Mouse (Mus musculus) stomach, embryonic 15.5 days (tissue): ENCODE measurements around the gene Cdc6. TPM values are rescaled to one million over a fixed set of nuclear protein-coding genes. Genes with fewer than 3 reads are reported as not detected.
"Not testable (repeated sequence)": the region's sequence is repeated elsewhere in the genome, so short reads cannot be mapped to it uniquely, and the experiment has no call there.

Source experiments
- ATAC-seq: fragments of 200-750 bp; cut with Nextera tagmentation; 2 replicates; pipeline ENCODE4 v1.8.0; 2017; ENCODE audit warnings: low read depth, moderate number of reproducible peaks, moderate TSS enrichment; ENCODE audit not compliant: insufficient read depth, low FRiP score
- H3K27ac ChIP-seq: fragments of 300-500 bp; sonication (generic); 2 replicates; pipeline ENCODE4 v1.5.1; 2015; ENCODE audit warnings: mild to moderate bottlenecking, inconsistent platforms
- H3K27me3 ChIP-seq: fragments of 300-500 bp; sonication (generic); replicated peaks from 2 replicates; pipeline ENCODE4 v1.6.1; 2015; ENCODE audit warnings: inconsistent platforms
- H3K36me3 ChIP-seq: fragments of 300-500 bp; sonication (generic); 2 replicates; pipeline ENCODE4 v1.6.1; 2015; ENCODE audit warnings: inconsistent platforms
- H3K4me1 ChIP-seq: fragments of 300-500 bp; sonication (generic); 2 replicates; pipeline ENCODE4 v1.6.1; 2015; ENCODE audit warnings: inconsistent platforms
- H3K4me2 ChIP-seq: fragments of 300-500 bp; sonication (generic); 2 replicates; pipeline ENCODE4 v1.6.1; 2015; ENCODE audit warnings: mild to moderate bottlenecking, inconsistent platforms
- H3K4me3 ChIP-seq: fragments of 300-500 bp; sonication (generic); replicated peaks from 2 replicates; pipeline ENCODE4 v1.5.1; 2015; ENCODE audit warnings: inconsistent platforms
- H3K9ac ChIP-seq: fragments of 300-500 bp; sonication (generic); 2 replicates; pipeline ENCODE4 v1.6.1; 2015; ENCODE audit warnings: inconsistent platforms
- H3K9me3 ChIP-seq: fragments of 300-500 bp; sonication (generic); 2 replicates; pipeline ENCODE4 v1.6.1; 2016; ENCODE audit warnings: inconsistent platforms
- WGBS: fragments of 180-500 bp; shearing (Covaris S2); methylation state at CpG from one replicate; pipeline ENCODE4 v1.1.7; 2015; 5-methylcytosine and 5-hydroxymethylcytosine counted together
- polyA plus RNA-seq: library from polyadenylated mRNA; unstranded; fragments of >200 nt; fragmentation: Nextera tagmentation; extraction: Ambion mirVana; gene quantifications from 2 replicates; pipeline ENCODE4 v1.2.1, GENCODE M21; 2015

Gene Cdc6
- polyA plus RNA-seq, 1 experiment from 2014 or later: 28.8 TPM

GRCm38 (mm10) chr11:98910415-98910814 lies 2.8 kb downstream of the Cdc6 start:
- Histone ChIP-seq H3K27me3 (no peaks in the 10 kb centered on the region), H3K4me2 (no peak overlapping the region), H3K27ac (no peak overlapping the region), H3K36me3 (peaks cover 24% of the 10 kb centered on the region; the same call in 1 of the 2 replicates), H3K4me1 (peaks cover 27% of the 10 kb centered on the region), H3K9me3 (no peaks in the 10 kb centered on the region), H3K9ac (no peak overlapping the region), H3K4me3 (no peak overlapping the region)
- ATAC-seq: no peak
- WGBS: 81% methylated on average over 11 of the region's 11 CpGs

- no peak overlapping the region for H3K4me3 ChIP-seq
- H3K9ac ChIP-seq: no peak overlapping the region
- WGBS: 79% methylated on average over 5 of the region's 5 CpGs
- no peak overlapping the region for H3K27ac ChIP-seq
- peaks cover 23% of the 10 kb centered on the region for H3K4me1 ChIP-seq
- H3K4me2 ChIP-seq: no peak overlapping the region
- H3K27me3 ChIP-seq: no peaks in the 10 kb centered on the region
- peaks cover 28% of the 10 kb centered on the region; the same call in 1 of the 2 replicates for H3K36me3 ChIP-seq
- ATAC-seq: no peak
- no peaks in the 10 kb centered on the region for H3K9me3 ChIP-seq
Measured at GRCm38 (mm10) chr11:98911498-98911897, 3.9 kb downstream of the Cdc6 start.

- 43% methylated on average over 11 of the region's 11 CpGs for WGBS
- Histone ChIP-seq H3K36me3 (peaks cover 39% of the 10 kb centered on the region; the same call in 1 of the 2 replicates), H3K9me3 (no peaks in the 10 kb centered on the region), H3K4me1 (peaks cover 24% of the 10 kb centered on the region), H3K9ac (no peak overlapping the region), H3K4me2 (no peak overlapping the region), H3K4me3 (no peak overlapping the region), H3K27me3 (no peaks in the 10 kb centered on the region), H3K27ac (peak overlapping the region; percentile 11; the same call in 1 of the 2 replicates)
- ATAC-seq: no peak
Measured at GRCm38 (mm10) chr11:98914196-98914595, 6.6 kb downstream of the Cdc6 start.

GRCm38 (mm10) chr11:98916376-98916775 lies 8.8 kb downstream of the Cdc6 start:
- Histone ChIP-seq H3K36me3 (peaks cover 38% of the 10 kb centered on the region), H3K4me1 (peaks cover 14% of the 10 kb centered on the region; the same call in 1 of the 2 replicates)
- not testable (repeated sequence) for H3K9me3 ChIP-seq, H3K9ac ChIP-seq, H3K4me2 ChIP-seq, H3K27me3 ChIP-seq, ATAC-seq, H3K27ac ChIP-seq, H3K4me3 ChIP-seq
- WGBS: 97% methylated on average over 3 of the region's 3 CpGs

DNA sequence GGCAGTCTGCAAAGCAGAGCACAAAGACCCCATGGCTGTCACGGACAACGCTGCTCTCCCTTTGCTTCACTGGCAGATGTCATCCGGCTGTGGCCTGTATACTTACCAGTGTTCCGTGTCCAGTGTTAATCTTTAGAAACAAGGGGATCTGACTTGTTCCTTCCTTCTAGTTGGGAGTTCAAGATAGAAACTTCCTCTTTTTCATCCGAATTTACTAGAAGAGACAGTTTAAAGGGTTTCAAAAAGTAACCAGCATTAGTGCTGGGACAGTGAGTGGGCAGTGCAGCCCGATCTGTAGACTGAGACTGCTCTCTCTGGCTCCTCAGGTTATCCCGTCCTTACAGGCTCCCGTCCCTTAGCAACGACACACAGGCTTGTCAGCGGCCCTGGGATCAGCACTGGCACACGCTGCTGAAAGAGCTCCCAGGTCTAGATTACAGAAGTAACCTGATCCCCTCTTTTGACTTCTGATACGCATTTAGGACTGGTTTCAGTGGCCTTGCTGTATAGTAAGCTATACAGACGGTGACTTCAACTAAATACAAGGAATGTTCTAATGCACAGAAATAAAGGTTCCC lies 9.9 kb downstream of the Cdc6 start:
- Histone ChIP-seq H3K4me3 (no peak overlapping the region), H3K4me2 (no peak overlapping the region), H3K27me3 (no peaks in the 10 kb centered on the region), H3K27ac (0 out of 2 replicates have a peak overlapping the region, but pooled peaks have one; percentile 53), H3K9me3 (no peaks in the 10 kb centered on the region), H3K9ac (no peak overlapping the region), H3K36me3 (peaks cover 33% of the 10 kb centered on the region), H3K4me1 (peaks cover 18% of the 10 kb centered on the region; the same call in 1 of the 2 replicates)
- no peak for ATAC-seq
- WGBS: 61% methylated on average over 13 of the region's 13 CpGs

DNA sequence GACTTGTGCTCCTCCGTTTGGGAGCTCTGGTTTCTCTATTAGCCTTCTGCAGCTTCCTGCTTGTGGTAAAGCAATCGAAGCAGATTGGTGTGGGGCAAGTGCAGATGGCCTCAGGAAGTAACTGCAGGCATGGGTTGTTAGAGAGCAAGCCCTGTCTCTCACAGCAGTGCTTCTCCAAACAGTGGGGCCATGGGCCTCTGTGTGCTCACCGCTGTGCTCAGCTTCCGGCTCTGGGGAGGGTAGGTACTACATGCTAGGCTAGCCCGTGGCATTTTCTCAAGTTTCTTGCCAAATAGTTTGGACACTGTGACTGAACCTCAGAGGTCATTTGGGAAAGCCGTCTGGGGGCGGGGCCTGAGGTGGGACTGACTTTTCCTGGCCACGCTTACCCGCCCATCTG lies 10.6 kb downstream of the Cdc6 start:
- no peak for ATAC-seq
- WGBS: 63% methylated on average over 9 of the region's 9 CpGs
- Histone ChIP-seq H3K4me3 (no peak overlapping the region), H3K9ac (no peak overlapping the region), H3K36me3 (peaks cover 28% of the 10 kb centered on the region), H3K27me3 (no peaks in the 10 kb centered on the region), H3K4me1 (peaks cover 21% of the 10 kb centered on the region; the same call in 1 of the 2 replicates), H3K27ac (peak overlapping the region; percentile 53; the same call in 1 of the 2 replicates), H3K4me2 (no peak overlapping the region), H3K9me3 (no peaks in the 10 kb centered on the region)

- Histone ChIP-seq H3K4me1 (peaks cover 25% of the 10 kb centered on the region), H3K27ac (0 out of 2 replicates have a peak overlapping the region, but pooled peaks have one; percentile 53), H3K36me3 (peaks cover 27% of the 10 kb centered on the region), H3K27me3 (no peaks in the 10 kb centered on the region), H3K9ac (no peak overlapping the region), H3K4me3 (no peak overlapping the region), H3K4me2 (no peak overlapping the region), H3K9me3 (no peaks in the 10 kb centered on the region)
- no peak for ATAC-seq
- WGBS: 94% methylated on average over 11 of the region's 11 CpGs
Measured at GRCm38 (mm10) chr11:98919009-98919408, 11.4 kb downstream of the Cdc6 start.

DNA sequence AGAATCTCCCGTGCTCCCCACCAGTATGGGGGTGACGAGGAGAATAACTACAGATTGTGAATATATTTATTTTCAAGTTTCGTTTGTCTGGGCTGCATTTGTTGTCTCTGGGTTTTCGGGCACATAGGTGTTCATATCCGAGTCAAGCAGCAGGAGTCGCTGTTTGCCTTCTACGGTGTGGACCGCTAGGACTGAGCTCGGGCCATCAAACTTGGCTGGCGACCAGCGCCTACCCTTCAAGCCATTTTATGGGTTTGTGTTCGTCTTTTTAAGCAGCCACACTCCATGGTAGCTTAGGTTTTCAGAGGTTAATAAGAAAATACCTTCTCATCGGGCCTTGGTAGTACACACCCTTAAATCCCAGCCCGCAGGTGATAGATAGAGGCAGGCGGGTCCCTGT lies 14.2 kb downstream of the Cdc6 start:
- H3K27ac ChIP-seq: 0 out of 2 replicates have a peak overlapping the region, but pooled peaks have one; percentile 83
- H3K4me3 ChIP-seq, H3K4me2 ChIP-seq, H3K27me3 ChIP-seq, H3K9ac ChIP-seq, ATAC-seq, H3K9me3 ChIP-seq: not testable (repeated sequence)
- H3K4me1 ChIP-seq: peaks cover 49% of the 10 kb centered on the region
- peaks cover 17% of the 10 kb centered on the region for H3K36me3 ChIP-seq
- 46% methylated on average over 15 of the region's 15 CpGs for WGBS

GRCm38 (mm10) chr11:98922307-98922706 lies 14.7 kb downstream of the Cdc6 start:
- WGBS: 43% methylated on average over 10 of the region's 10 CpGs
- H3K27ac ChIP-seq: peak overlapping the region; percentile 83
- peaks cover 50% of the 10 kb centered on the region for H3K4me1 ChIP-seq
- H3K9ac ChIP-seq, H3K4me3 ChIP-seq, ATAC-seq, H3K9me3 ChIP-seq, H3K4me2 ChIP-seq, H3K27me3 ChIP-seq: not testable (repeated sequence)
- peaks cover 15% of the 10 kb centered on the region for H3K36me3 ChIP-seq

DNA sequence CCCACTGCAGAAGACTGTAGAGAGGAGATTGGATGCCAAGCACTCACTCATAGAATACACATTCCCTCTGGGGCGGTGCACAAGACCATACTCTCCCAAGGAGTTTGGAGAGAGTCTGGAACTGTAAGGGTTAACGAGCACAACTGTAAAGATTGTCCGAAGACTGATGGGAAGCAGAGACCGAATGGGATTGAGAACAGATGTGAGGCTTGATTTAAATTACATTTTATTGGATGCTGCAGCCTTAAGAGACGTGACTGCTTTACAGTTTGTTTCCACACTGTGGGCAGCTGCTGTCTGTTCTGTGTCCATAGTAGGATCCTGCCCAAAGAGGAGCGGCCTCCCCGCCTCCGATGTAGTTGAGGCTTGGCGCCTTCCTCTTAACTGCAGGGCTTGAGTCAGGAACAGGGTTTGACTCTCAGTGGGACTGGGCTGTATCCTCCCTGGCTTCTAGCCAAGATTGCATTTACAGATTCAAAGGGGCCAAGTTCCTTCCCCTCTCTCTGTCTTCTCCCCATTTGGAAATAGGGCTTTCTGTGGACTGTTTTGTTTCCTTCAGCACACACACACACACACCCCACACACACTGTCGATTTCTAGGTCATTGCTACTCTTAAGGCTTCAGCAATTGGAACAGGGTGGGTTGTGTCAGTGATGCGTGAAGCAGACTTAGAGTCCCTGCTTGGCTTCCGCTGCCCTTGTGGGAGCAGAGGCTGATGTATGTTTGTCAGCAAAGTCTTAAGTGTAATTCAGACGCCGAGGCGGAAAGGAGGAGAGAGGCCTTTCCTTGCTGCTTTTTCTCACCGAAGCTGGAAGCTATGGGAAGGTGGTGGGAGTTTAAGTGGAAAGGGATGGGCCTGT lies 15.5 kb downstream of the Cdc6 start:
- not testable (repeated sequence) for H3K9ac ChIP-seq, H3K4me3 ChIP-seq, H3K4me2 ChIP-seq, H3K27me3 ChIP-seq, H3K9me3 ChIP-seq
- peak overlapping the region; percentile 96 for H3K27ac ChIP-seq
- 30% methylated on average over 16 of the region's 16 CpGs for WGBS
- peaks cover 54% of the 10 kb centered on the region for H3K4me1 ChIP-seq
- H3K36me3 ChIP-seq: peaks cover 10% of the 10 kb centered on the region; the same call in 1 of the 2 replicates
- peak; percentile 63 for ATAC-seq

- WGBS: 39% methylated on average over 5 of the region's 5 CpGs
- H3K36me3 ChIP-seq: peaks cover 2% of the 10 kb centered on the region; the same call in 1 of the 2 replicates
- peaks cover 70% of the 10 kb centered on the region for H3K4me1 ChIP-seq
- no peak for ATAC-seq
- no peak overlapping the region for H3K9ac ChIP-seq
- peak overlapping the region; percentile 96 for H3K27ac ChIP-seq
- H3K4me2 ChIP-seq: peak overlapping the region; percentile 48; the same call in 1 of the 2 replicates
- no peaks in the 10 kb centered on the region for H3K27me3 ChIP-seq
- no peaks in the 10 kb centered on the region for H3K9me3 ChIP-seq
- H3K4me3 ChIP-seq: no peak overlapping the region
Measured at GRCm38 (mm10) chr11:98924633-98925175, 17.1 kb downstream of the Cdc6 start.
